Mouse (Mus musculus): ENCODE measurements around the gene Spc25. TPM values are rescaled to one million over a fixed set of nuclear protein-coding genes. Genes with fewer than 3 reads are reported as not detected.

The Spc25 gene
- polyA plus RNA-seq, 1 experiment = 50.0 TPM

- 76% methylated on average over 9 of the region's 9 CpGs for WGBS
- Histone ChIP-seq H3K4me3 (replicated peaks; ENCODE audit: control insufficient read depth, low read depth, low read length) (no peak overlapping the region), H3K4me1 (ENCODE audit: control insufficient read depth, insufficient read depth, low read length) (no peaks in the 10 kb centered on the region), H3K27ac (ENCODE audit: control insufficient read depth, insufficient read depth, low read depth, low read length, poor library complexity) (no peak overlapping the region)
- TF ChIP-seq POLR2A (IDR thresholded peaks at IDR 0.05; ENCODE audit: borderline replicate concordance, control insufficient read depth, low read depth, low read length) (no peak), CTCF (IDR thresholded peaks at IDR 0.05; ENCODE audit: control insufficient read depth, insufficient read depth, low read length) (no peak)
These were observed 35.5 kb downstream of the Spc25 start for GRCm38 (mm10) chr2:69170395-69171077.

GRCm38 (mm10) chr2:69158907-69159306 is 47.1 kb downstream of the Spc25 start:
- Histone ChIP-seq H3K4me3 (replicated peaks; ENCODE audit: control insufficient read depth, low read depth, low read length) (no peak overlapping the region), H3K4me1 (ENCODE audit: control insufficient read depth, insufficient read depth, low read length) (no peaks in the 10 kb centered on the region; the same call in 1 of the 2 replicates), H3K27ac (ENCODE audit: control insufficient read depth, insufficient read depth, low read depth, low read length, poor library complexity) (no peak overlapping the region)
- TF ChIP-seq CTCF (IDR thresholded peaks at IDR 0.05; ENCODE audit: control insufficient read depth, insufficient read depth, low read length) = no peak
- no peak for TF ChIP-seq POLR2A (IDR thresholded peaks at IDR 0.05; ENCODE audit: borderline replicate concordance, control insufficient read depth, low read depth, low read length)

- Histone ChIP-seq H3K4me1 (ENCODE audit: control insufficient read depth, insufficient read depth, low read length) (no peaks in the 10 kb centered on the region; the same call in 1 of the 2 replicates), H3K4me3 (replicated peaks; ENCODE audit: control insufficient read depth, low read depth, low read length) (no peak overlapping the region), H3K27ac (ENCODE audit: control insufficient read depth, insufficient read depth, low read depth, low read length, poor library complexity) (no peak overlapping the region)
- TF ChIP-seq POLR2A (IDR thresholded peaks at IDR 0.05; ENCODE audit: borderline replicate concordance, control insufficient read depth, low read depth, low read length) = no peak
- TF ChIP-seq CTCF (IDR thresholded peaks at IDR 0.05; ENCODE audit: control insufficient read depth, insufficient read depth, low read length) = no peak
- 72% methylated on average over 7 of the region's 7 CpGs for WGBS
These were observed 49.7 kb downstream of the Spc25 start for GRCm38 (mm10) chr2:69156283-69156682.

GRCm38 (mm10) chr2:69155861-69156260 is 50.1 kb downstream of the Spc25 start:
- no peaks in the 10 kb centered on the region; the same call in 1 of the 2 replicates for H3K4me1 ChIP-seq (ENCODE audit: control insufficient read depth, insufficient read depth, low read length)
- TF ChIP-seq CTCF (IDR thresholded peaks at IDR 0.05; ENCODE audit: control insufficient read depth, insufficient read depth, low read length) (no peak), POLR2A (IDR thresholded peaks at IDR 0.05; ENCODE audit: borderline replicate concordance, control insufficient read depth, low read depth, low read length) (no peak)
- no peak overlapping the region for H3K4me3 ChIP-seq (replicated peaks; ENCODE audit: control insufficient read depth, low read depth, low read length)
- H3K27ac ChIP-seq (ENCODE audit: control insufficient read depth, insufficient read depth, low read depth, low read length, poor library complexity) = no peak overlapping the region
- 74% methylated on average over 3 of the region's 3 CpGs for WGBS

GRCm38 (mm10) chr2:69150841-69151240 is 55.2 kb downstream of the Spc25 start:
- Histone ChIP-seq H3K4me3 (replicated peaks; ENCODE audit: control insufficient read depth, low read depth, low read length) (no peak overlapping the region), H3K4me1 (ENCODE audit: control insufficient read depth, insufficient read depth, low read length) (no peaks in the 10 kb centered on the region), H3K27ac (ENCODE audit: control insufficient read depth, insufficient read depth, low read depth, low read length, poor library complexity) (no peak overlapping the region)
- no peak for TF ChIP-seq CTCF (IDR thresholded peaks at IDR 0.05; ENCODE audit: control insufficient read depth, insufficient read depth, low read length)
- TF ChIP-seq POLR2A (IDR thresholded peaks at IDR 0.05; ENCODE audit: borderline replicate concordance, control insufficient read depth, low read depth, low read length) = no peak
- WGBS = 79% methylated on average over 5 of the region's 5 CpGs

GRCm38 (mm10) chr2:69149154-69149553 is 56.8 kb downstream of the Spc25 start:
- Histone ChIP-seq H3K4me3 (replicated peaks; ENCODE audit: control insufficient read depth, low read depth, low read length) (no peak overlapping the region), H3K4me1 (ENCODE audit: control insufficient read depth, insufficient read depth, low read length) (no peaks in the 10 kb centered on the region), H3K27ac (ENCODE audit: control insufficient read depth, insufficient read depth, low read depth, low read length, poor library complexity) (no peak overlapping the region)
- WGBS = 69% methylated on average over 10 of the region's 10 CpGs
- no peak for TF ChIP-seq CTCF (IDR thresholded peaks at IDR 0.05; ENCODE audit: control insufficient read depth, insufficient read depth, low read length)
- TF ChIP-seq POLR2A (IDR thresholded peaks at IDR 0.05; ENCODE audit: borderline replicate concordance, control insufficient read depth, low read depth, low read length) = no peak

GRCm38 (mm10) chr2:69148691-69149090 is 57.3 kb downstream of the Spc25 start:
- Histone ChIP-seq H3K27ac (ENCODE audit: control insufficient read depth, insufficient read depth, low read depth, low read length, poor library complexity) (no peak overlapping the region), H3K4me1 (ENCODE audit: control insufficient read depth, insufficient read depth, low read length) (no peaks in the 10 kb centered on the region), H3K4me3 (replicated peaks; ENCODE audit: control insufficient read depth, low read depth, low read length) (no peak overlapping the region)
- WGBS = 74% methylated on average over 3 of the region's 3 CpGs
- TF ChIP-seq CTCF (IDR thresholded peaks at IDR 0.05; ENCODE audit: control insufficient read depth, insufficient read depth, low read length) (no peak), POLR2A (IDR thresholded peaks at IDR 0.05; ENCODE audit: borderline replicate concordance, control insufficient read depth, low read depth, low read length) (no peak)

Other genes starting within 250 kb of the Spc25 start
- 0.99 TPM in 1 of 2 replicates, not detected in the other for gene Nostrin, start 70.4 kb downstream of the Spc25 start, polyA plus RNA-seq (2011; ENCODE audit: insufficient read depth, insufficient read length, low replicate concordance, missing spikeins)
- not detected in 2 replicates for gene G6pc2, start 4.9 kb upstream of the Spc25 start, polyA plus RNA-seq (2011; ENCODE audit: insufficient read depth, insufficient read length, low replicate concordance, missing spikeins)
- 3.9 TPM in 1 of 2 replicates, not detected in the other for gene Abcb11, start 136.4 kb upstream of the Spc25 start, polyA plus RNA-seq (2011; ENCODE audit: insufficient read depth, insufficient read length, low replicate concordance, missing spikeins)
- gene Dhrs9, start 174.3 kb upstream of the Spc25 start, polyA plus RNA-seq (2011; ENCODE audit: insufficient read depth, insufficient read length, low replicate concordance, missing spikeins) = 1.7 and 3.1 TPM in 2 replicates